Comparison of ENCODE assay signal across 8 mouse cellular contexts in genomic region chr11:46436760-46437458, GRCm38 (mm10). TPM values are rescaled to one million over a fixed set of nuclear protein-coding genes. Genes with fewer than 3 reads are reported as not detected.
DNase-seq lines count a peak whose midpoint lies in the region; ATAC-seq lines count a peak whose summit lies in the region.

TSS of gene Med7 (plus strand) at chr11:46436925.

- peak; percentile 90 for ATAC-seq in megakaryocyte progenitor cell, adult 5-6 weeks (replicated peaks; ENCODE audit: poor library complexity)

- peak; percentile 98 for DNase-seq in adipocyte (ENCODE audit: low spot score)
- peak; percentile 98 for DNase-seq in embryo, embryonic 10 days (ENCODE audit: low spot score)
- DNase-seq in gastrocnemius, postnatal 10 days, result peak; percentile 89
- DNase-seq in induced T-regulatory cell, adult 2 months (ENCODE audit: low read depth), result peak; percentile 97
- DNase-seq in left cerebral cortex, adult 9 months (ENCODE audit: low spot score in 2 of 2), result peak; percentile 89 to 96
- DNase-seq in right cerebral cortex, postnatal 14 days, result peak; percentile 92
- DNase-seq in urinary bladder, postnatal 36 days (ENCODE audit: low spot score in 2 of 2), result peak; percentile 88 to 95

RNA-seq across cellular contexts. Expression of gene Med7, which starts in this region (rescaled TPM):
- 10 to 100 TPM; 17.4 to 18.4 TPM for total RNA-seq in gastrocnemius, postnatal 10 days (2021)
- total RNA-seq in megakaryocyte progenitor cell, adult 5-6 weeks (2015), result 63.6 and 72.4 TPM in 2 replicates
- 16.2 and 27.1 TPM in 2 replicates for total RNA-seq in megakaryocyte progenitor cell, adult 5-6 weeks (2017)

Comparison
In these comparisons a context has a peak if more than half of its experiments do, and no peak if none do; other contexts are left out.
1. Peak in every context shown above with its lines: DNase-seq and ATAC-seq.